Mouse (Mus musculus) lung, embryonic 14.5 days (tissue): ENCODE results near the gene Ubac2. TPM values are rescaled to one million over a fixed set of nuclear protein-coding genes. Genes with fewer than 3 reads are reported as not detected.

Experiments
- ATAC-seq: fragments of 200-750 bp; cut with Nextera tagmentation; 2 replicates; pipeline ENCODE4 v1.8.0; 2017; ENCODE audit warnings: mild to moderate bottlenecking, moderate TSS enrichment, moderate library complexity; ENCODE audit not compliant: insufficient read depth
- DNase-seq: peaks from one replicate; pipeline ENCODE4 v3.0.0-alpha.2; 2015
- H3K27ac ChIP-seq: fragments of 300-500 bp; sonication (generic); 2 replicates; pipeline ENCODE4 v1.5.1; 2014; ENCODE audit warnings: low read depth, mild to moderate bottlenecking, moderate library complexity
- H3K27me3 ChIP-seq: fragments of 300-500 bp; sonication (generic); 2 replicates; pipeline ENCODE4 v1.6.1; 2014; ENCODE audit warnings: low read length, control low read depth; ENCODE audit not compliant: insufficient read depth
- H3K36me3 ChIP-seq: fragments of 300-500 bp; sonication (generic); 2 replicates; pipeline ENCODE4 v1.6.1; 2014; ENCODE audit warnings: control low read depth; ENCODE audit not compliant: insufficient read depth
- H3K4me1 ChIP-seq: fragments of 300-500 bp; sonication (generic); 2 replicates; pipeline ENCODE4 v1.6.1; 2014; ENCODE audit warnings: antibody characterized with exemption, control low read depth; ENCODE audit not compliant: insufficient read depth
- H3K4me2 ChIP-seq: fragments of 300-500 bp; sonication (generic); 2 replicates; pipeline ENCODE4 v1.6.1; 2014; ENCODE audit warnings: mild to moderate bottlenecking
- H3K4me3 ChIP-seq: fragments of 300-500 bp; sonication (generic); 2 replicates; pipeline ENCODE4 v1.5.1; 2014; ENCODE audit warnings: low read depth, low read length
- H3K9ac ChIP-seq: fragments of 300-500 bp; sonication (generic); 2 replicates; pipeline ENCODE4 v1.6.1; 2014
- H3K9me3 ChIP-seq: fragments of 300-500 bp; sonication (generic); 2 replicates; pipeline ENCODE4 v1.6.1; 2016; ENCODE audit warnings: low read depth, low read length, control low read depth
- CTCF ChIP-seq: IDR thresholded peaks from 2 replicates; pipeline ENCODE4 v1.5.1; 2016; ENCODE audit warnings: antibody characterized with exemption, low read depth
- WGBS: fragments of 180-500 bp; shearing (Covaris S2); extraction: QIAGEN DNeasy Blood & Tissue Kit; methylation state at CpG from one replicate; pipeline ENCODE4 v1.1.7; 2014; 5-methylcytosine and 5-hydroxymethylcytosine counted together
- polyA plus RNA-seq: library from polyadenylated mRNA; unstranded; fragments of >200 nt; fragmentation: Nextera tagmentation; extraction: Ambion mirVana; gene quantifications from 2 replicates; pipeline ENCODE4 v1.2.1, GENCODE M21; 2014

Gene Ubac2
- polyA plus RNA-seq, 1 experiment from 2014 or later, result 61.1 TPM

GRCm38 (mm10) chr14:121957176-121957871, 78.9 kb downstream of the Ubac2 start:
- no peaks in the 10 kb centered on the region for H3K27me3 ChIP-seq
- H3K27ac ChIP-seq, result no peak overlapping the region
- ATAC-seq (no peak), DNase-seq (no peak)
- 70% methylated on average over 10 of the region's 10 CpGs for WGBS
- H3K9me3 ChIP-seq, result no peaks in the 10 kb centered on the region
- no peaks in the 10 kb centered on the region for H3K4me1 ChIP-seq
- H3K4me3 ChIP-seq, result no peak overlapping the region
- no peak for TF ChIP-seq CTCF
- H3K9ac ChIP-seq, result no peak overlapping the region
- H3K4me2 ChIP-seq, result no peak overlapping the region
- H3K36me3 ChIP-seq, result peaks cover 10% of the 10 kb centered on the region; the same call in 1 of the 2 replicates

GRCm38 (mm10) chr14:121958041-121958750, 79.8 kb downstream of the Ubac2 start:
- H3K27ac ChIP-seq, result no peak overlapping the region
- 76% methylated on average over 3 of the region's 3 CpGs for WGBS
- H3K4me3 ChIP-seq, result no peak overlapping the region
- peaks cover under 1% of the 10 kb centered on the region; the same call in 1 of the 2 replicates for H3K4me1 ChIP-seq
- no peak for ATAC-seq
- H3K27me3 ChIP-seq, result no peaks in the 10 kb centered on the region
- no peak overlapping the region for H3K9ac ChIP-seq
- DNase-seq, result no peak
- H3K9me3 ChIP-seq, result no peaks in the 10 kb centered on the region
- peaks cover 10% of the 10 kb centered on the region; the same call in 1 of the 2 replicates for H3K36me3 ChIP-seq
- no peak overlapping the region for H3K4me2 ChIP-seq
- TF ChIP-seq CTCF, result no peak

GRCm38 (mm10) chr14:121958751-121959537, 80.5 kb downstream of the Ubac2 start:
- Histone ChIP-seq H3K27me3 (no peaks in the 10 kb centered on the region), H3K4me2 (no peak overlapping the region), H3K4me3 (no peak overlapping the region), H3K9ac (no peak overlapping the region), H3K9me3 (no peaks in the 10 kb centered on the region), H3K36me3 (peaks cover 8% of the 10 kb centered on the region; the same call in 1 of the 2 replicates), H3K4me1 (peaks cover 4% of the 10 kb centered on the region; the same call in 1 of the 2 replicates), H3K27ac (no peak overlapping the region)
- DNase-seq, result no peak
- no peak for ATAC-seq
- WGBS, result 67% methylated on average over 10 of the region's 10 CpGs
- TF ChIP-seq CTCF, result no peak

GRCm38 (mm10) chr14:121959538-121959980, 81.1 kb downstream of the Ubac2 start:
- no peak overlapping the region for H3K4me2 ChIP-seq
- H3K27me3 ChIP-seq, result no peaks in the 10 kb centered on the region
- TF ChIP-seq CTCF, result no peak
- ATAC-seq (no peak), DNase-seq (no peak)
- no peaks in the 10 kb centered on the region for H3K9me3 ChIP-seq
- no peak overlapping the region for H3K27ac ChIP-seq
- H3K4me3 ChIP-seq, result no peak overlapping the region
- H3K9ac ChIP-seq, result no peak overlapping the region
- H3K36me3 ChIP-seq, result 0 out of 2 replicates have a peak, but pooled peaks cover 2% of the 10 kb centered on the region
- peaks cover 4% of the 10 kb centered on the region; the same call in 1 of the 2 replicates for H3K4me1 ChIP-seq
- WGBS, result 90% methylated on average over 3 of the region's 3 CpGs

- WGBS, result 76% methylated on average over 4 of the region's 4 CpGs
- H3K27ac ChIP-seq, result no peak overlapping the region
- H3K36me3 ChIP-seq, result no peaks in the 10 kb centered on the region
- no peak overlapping the region for H3K4me2 ChIP-seq
- no peak overlapping the region for H3K9ac ChIP-seq
- DNase-seq (no peak), ATAC-seq (no peak)
- no peak for TF ChIP-seq CTCF
- no peaks in the 10 kb centered on the region for H3K9me3 ChIP-seq
- H3K4me1 ChIP-seq, result peaks cover 4% of the 10 kb centered on the region; the same call in 1 of the 2 replicates
- no peak overlapping the region for H3K4me3 ChIP-seq
- H3K27me3 ChIP-seq, result no peaks in the 10 kb centered on the region
These were observed 81.6 kb downstream of the Ubac2 start for GRCm38 (mm10) chr14:121960031-121960430.

GRCm38 (mm10) chr14:121960531-121960930, 82.1 kb downstream of the Ubac2 start:
- no peaks in the 10 kb centered on the region for H3K27me3 ChIP-seq
- DNase-seq (no peak), ATAC-seq (no peak)
- no peak overlapping the region for H3K27ac ChIP-seq
- no peak overlapping the region for H3K4me2 ChIP-seq
- no peaks in the 10 kb centered on the region for H3K36me3 ChIP-seq
- no peak overlapping the region for H3K9ac ChIP-seq
- TF ChIP-seq CTCF, result no peak
- WGBS, result 78% methylated on average over 2 of the region's 2 CpGs
- peaks cover 4% of the 10 kb centered on the region; the same call in 1 of the 2 replicates for H3K4me1 ChIP-seq
- no peak overlapping the region for H3K4me3 ChIP-seq
- no peaks in the 10 kb centered on the region for H3K9me3 ChIP-seq
